Mouse (Mus musculus): Measurements from ENCODE around the gene Miga1. TPM values are rescaled to one million over a fixed set of nuclear protein-coding genes. Genes with fewer than 3 reads are reported as not detected.

The Miga1 gene
- polyA plus RNA-seq, 1 experiment from 2014 or later: 10.9 TPM

- Histone ChIP-seq H3K36me3 (ENCODE audit: control insufficient read depth, insufficient read depth, low read length) (no peaks in the 10 kb centered on the region), H3K9ac (ENCODE audit: low read length) (no peak overlapping the region), H3K27me3 (ENCODE audit: control insufficient read depth, insufficient read depth, low read length) (no peaks in the 10 kb centered on the region), H3K4me3 (replicated peaks; ENCODE audit: low read length) (no peak overlapping the region), H3K27ac (ENCODE audit: low read length) (no peak overlapping the region), H3K4me1 (ENCODE audit: control insufficient read depth, insufficient read depth, low read length) (no peaks in the 10 kb centered on the region), H3K4me2 (ENCODE audit: low read depth, low read length) (no peak overlapping the region), H3K9me3 (replicated peaks; ENCODE audit: control insufficient read depth, low read length) (no peaks in the 10 kb centered on the region)
- ATAC-seq (ENCODE audit: insufficient read depth, low FRiP score): no peak
- WGBS: 74% methylated on average over 1 of the region's 1 CpGs
These were observed 89.7 kb downstream of the Miga1 start for GRCm38 (mm10) chr3:152250487-152250886.

DNA sequence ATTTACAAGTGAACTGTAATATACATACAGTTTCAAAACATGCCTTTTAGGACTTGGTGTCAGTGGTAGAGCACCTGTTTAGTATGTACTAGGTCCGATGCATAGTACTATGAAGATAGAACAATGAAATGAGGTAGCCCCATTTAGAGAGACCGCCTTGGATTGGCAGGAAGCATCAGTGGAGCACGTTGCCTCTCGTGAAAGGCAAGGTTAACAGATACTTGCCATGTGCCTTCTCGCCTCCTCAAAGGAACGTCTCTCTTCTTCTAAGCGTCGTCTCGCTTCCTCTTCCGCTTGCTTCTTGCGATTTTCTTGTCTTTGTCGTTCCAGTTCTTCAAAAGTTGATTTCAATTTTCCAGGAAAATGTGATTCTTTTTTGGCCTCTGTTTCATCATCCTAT, 92.5 kb downstream of the Miga1 start:
- no peak overlapping the region for H3K9ac ChIP-seq (ENCODE audit: low read length)
- 88% methylated on average over 12 of the region's 12 CpGs for WGBS
- H3K4me2 ChIP-seq (ENCODE audit: low read depth, low read length): no peak overlapping the region
- H3K4me1 ChIP-seq (ENCODE audit: control insufficient read depth, insufficient read depth, low read length): no peaks in the 10 kb centered on the region
- H3K9me3 ChIP-seq (replicated peaks; ENCODE audit: control insufficient read depth, low read length): no peaks in the 10 kb centered on the region
- H3K27ac ChIP-seq (ENCODE audit: low read length): no peak overlapping the region
- H3K36me3 ChIP-seq (ENCODE audit: control insufficient read depth, insufficient read depth, low read length): no peaks in the 10 kb centered on the region
- ATAC-seq (ENCODE audit: insufficient read depth, low FRiP score): no peak
- no peak overlapping the region for H3K4me3 ChIP-seq (replicated peaks; ENCODE audit: low read length)
- H3K27me3 ChIP-seq (ENCODE audit: control insufficient read depth, insufficient read depth, low read length): no peaks in the 10 kb centered on the region

GRCm38 (mm10) chr3:152245273-152245910, 94.8 kb downstream of the Miga1 start:
- Histone ChIP-seq H3K4me3 (replicated peaks; ENCODE audit: low read length) (no peak overlapping the region), H3K36me3 (ENCODE audit: control insufficient read depth, insufficient read depth, low read length) (no peaks in the 10 kb centered on the region), H3K27ac (ENCODE audit: low read length) (no peak overlapping the region), H3K27me3 (ENCODE audit: control insufficient read depth, insufficient read depth, low read length) (no peaks in the 10 kb centered on the region), H3K4me2 (ENCODE audit: low read depth, low read length) (no peak overlapping the region), H3K9ac (ENCODE audit: low read length) (no peak overlapping the region), H3K4me1 (ENCODE audit: control insufficient read depth, insufficient read depth, low read length) (no peaks in the 10 kb centered on the region), H3K9me3 (replicated peaks; ENCODE audit: control insufficient read depth, low read length) (no peaks in the 10 kb centered on the region)
- WGBS: 83% methylated on average over 5 of the region's 5 CpGs
- no peak for ATAC-seq (ENCODE audit: insufficient read depth, low FRiP score)

DNA sequence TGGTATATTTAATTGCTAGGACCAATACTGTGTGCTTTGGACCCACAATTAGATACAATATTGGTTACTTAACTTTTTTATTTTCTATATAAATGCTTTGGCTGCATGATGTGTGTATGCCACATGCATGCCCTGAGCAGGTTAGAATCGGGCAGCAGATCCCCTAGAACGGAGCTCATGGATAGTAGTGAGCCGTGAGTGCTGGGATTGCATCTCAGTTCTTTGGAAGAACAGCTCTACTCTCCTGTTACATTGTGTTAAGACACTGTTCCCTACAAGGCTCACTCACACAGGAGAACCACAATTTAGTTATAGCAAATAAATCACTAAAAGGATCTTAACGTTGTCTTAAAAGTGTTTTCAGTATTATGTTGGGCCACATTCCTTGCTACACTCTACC, 96.9 kb downstream of the Miga1 start:
- H3K9ac ChIP-seq (ENCODE audit: low read length): no peak overlapping the region
- peaks cover 5% of the 10 kb centered on the region; the same call in 1 of the 2 replicates for H3K36me3 ChIP-seq (ENCODE audit: control insufficient read depth, insufficient read depth, low read length)
- no peaks in the 10 kb centered on the region for H3K27me3 ChIP-seq (ENCODE audit: control insufficient read depth, insufficient read depth, low read length)
- H3K4me2 ChIP-seq (ENCODE audit: low read depth, low read length): no peak overlapping the region
- no peak overlapping the region for H3K4me3 ChIP-seq (replicated peaks; ENCODE audit: low read length)
- 75% methylated on average over 4 of the region's 4 CpGs for WGBS
- ATAC-seq (ENCODE audit: insufficient read depth, low FRiP score): no peak
- H3K9me3 ChIP-seq (replicated peaks; ENCODE audit: control insufficient read depth, low read length): no peaks in the 10 kb centered on the region
- H3K27ac ChIP-seq (ENCODE audit: low read length): no peak overlapping the region
- no peaks in the 10 kb centered on the region for H3K4me1 ChIP-seq (ENCODE audit: control insufficient read depth, insufficient read depth, low read length)

- 63% methylated on average over 3 of the region's 3 CpGs for WGBS
These were observed 99.1 kb downstream of the Miga1 start for GRCm38 (mm10) chr3:152241098-152241497.

DNA sequence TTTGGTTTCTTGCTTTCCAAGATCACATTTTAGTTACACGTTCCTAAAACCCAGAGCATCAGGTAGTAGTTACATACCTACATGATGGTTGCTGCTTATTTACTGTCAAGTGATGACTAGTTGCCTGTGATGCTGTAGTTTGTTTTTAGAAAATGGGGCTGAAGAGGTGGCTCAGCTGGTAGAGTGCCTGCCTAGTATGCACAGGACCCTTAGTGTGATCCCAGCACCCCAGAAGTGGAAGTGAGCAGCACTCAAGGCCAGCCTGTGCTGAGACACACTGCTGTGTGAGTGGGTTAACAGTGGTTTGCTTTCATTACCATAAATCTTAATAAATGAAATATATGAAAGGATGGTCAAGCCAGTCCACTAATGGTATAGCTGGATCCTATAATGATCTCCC, 100.6 kb downstream of the Miga1 start:
- H3K27ac ChIP-seq (ENCODE audit: low read length): no peak overlapping the region
- no peaks in the 10 kb centered on the region for H3K27me3 ChIP-seq (ENCODE audit: control insufficient read depth, insufficient read depth, low read length)
- ATAC-seq (ENCODE audit: insufficient read depth, low FRiP score): no peak
- H3K4me1 ChIP-seq (ENCODE audit: control insufficient read depth, insufficient read depth, low read length): no peaks in the 10 kb centered on the region
- H3K4me2 ChIP-seq (ENCODE audit: low read depth, low read length): no peak overlapping the region
- H3K9me3 ChIP-seq (replicated peaks; ENCODE audit: control insufficient read depth, low read length): no peaks in the 10 kb centered on the region
- WGBS: 98% methylated on average over 1 of the region's 1 CpGs
- no peak overlapping the region for H3K4me3 ChIP-seq (replicated peaks; ENCODE audit: low read length)
- peaks cover 5% of the 10 kb centered on the region for H3K36me3 ChIP-seq (ENCODE audit: control insufficient read depth, insufficient read depth, low read length)
- H3K9ac ChIP-seq (ENCODE audit: low read length): no peak overlapping the region

More at GRCm38 (mm10) chr3:152241098-152241497, 99.1 kb downstream of the Miga1 start:
- Histone ChIP-seq H3K9me3 (replicated peaks; ENCODE audit: control insufficient read depth, low read length) (no peaks in the 10 kb centered on the region), H3K4me1 (ENCODE audit: control insufficient read depth, insufficient read depth, low read length) (no peaks in the 10 kb centered on the region), H3K27me3 (ENCODE audit: control insufficient read depth, insufficient read depth, low read length) (no peaks in the 10 kb centered on the region), H3K27ac (ENCODE audit: low read length) (no peak overlapping the region), H3K4me2 (ENCODE audit: low read depth, low read length) (no peak overlapping the region), H3K36me3 (ENCODE audit: control insufficient read depth, insufficient read depth, low read length) (peaks cover 5% of the 10 kb centered on the region; the same call in 1 of the 2 replicates), H3K9ac (ENCODE audit: low read length) (no peak overlapping the region), H3K4me3 (replicated peaks; ENCODE audit: low read length) (no peak overlapping the region)
- ATAC-seq (ENCODE audit: insufficient read depth, low FRiP score): no peak

DNA sequence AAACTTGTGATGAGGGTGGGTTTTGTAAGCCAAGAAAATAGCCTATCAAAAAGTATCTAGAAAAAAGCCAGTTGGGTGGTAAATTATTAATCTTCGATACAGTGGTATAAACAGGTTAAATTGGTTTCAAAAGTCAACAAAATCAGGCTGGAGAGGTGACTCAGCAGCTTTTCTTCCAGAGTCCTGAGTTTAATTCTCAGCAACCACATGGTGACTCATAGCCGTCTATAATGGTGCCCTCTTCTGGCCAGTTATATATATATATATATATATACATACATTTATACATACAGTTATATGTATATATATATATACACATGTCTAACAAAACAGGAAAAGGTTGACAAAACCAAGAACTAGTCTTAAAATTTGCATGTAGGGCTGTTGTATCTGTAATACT, 101.4 kb downstream of the Miga1 start:
- Histone ChIP-seq H3K4me1 (ENCODE audit: control insufficient read depth, insufficient read depth, low read length) (no peaks in the 10 kb centered on the region), H3K9ac (ENCODE audit: low read length) (no peak overlapping the region), H3K36me3 (ENCODE audit: control insufficient read depth, insufficient read depth, low read length) (peaks cover 7% of the 10 kb centered on the region), H3K4me2 (ENCODE audit: low read depth, low read length) (no peak overlapping the region), H3K27me3 (ENCODE audit: control insufficient read depth, insufficient read depth, low read length) (no peaks in the 10 kb centered on the region), H3K9me3 (replicated peaks; ENCODE audit: control insufficient read depth, low read length) (no peaks in the 10 kb centered on the region), H3K4me3 (replicated peaks; ENCODE audit: low read length) (no peak overlapping the region), H3K27ac (ENCODE audit: low read length) (no peak overlapping the region)
- peak; percentile 77 for ATAC-seq (ENCODE audit: insufficient read depth, low FRiP score)
- WGBS: 42% methylated on average over 2 of the region's 2 CpGs

- Histone ChIP-seq H3K27ac (ENCODE audit: low read length) (no peak overlapping the region), H3K9me3 (replicated peaks; ENCODE audit: control insufficient read depth, low read length) (no peaks in the 10 kb centered on the region), H3K4me3 (replicated peaks; ENCODE audit: low read length) (no peak overlapping the region), H3K36me3 (ENCODE audit: control insufficient read depth, insufficient read depth, low read length) (peaks cover 10% of the 10 kb centered on the region), H3K4me2 (ENCODE audit: low read depth, low read length) (no peak overlapping the region), H3K9ac (ENCODE audit: low read length) (no peak overlapping the region), H3K4me1 (ENCODE audit: control insufficient read depth, insufficient read depth, low read length) (no peaks in the 10 kb centered on the region), H3K27me3 (ENCODE audit: control insufficient read depth, insufficient read depth, low read length) (no peaks in the 10 kb centered on the region)
- ATAC-seq (ENCODE audit: insufficient read depth, low FRiP score): no peak
- 91% methylated on average over 1 of the region's 1 CpGs for WGBS
These were observed 104.4 kb downstream of the Miga1 start for GRCm38 (mm10) chr3:152235805-152236204.

GRCm38 (mm10) chr3:152235238-152235637, 105.0 kb downstream of the Miga1 start:
- peaks cover 10% of the 10 kb centered on the region for H3K36me3 ChIP-seq (ENCODE audit: control insufficient read depth, insufficient read depth, low read length)
- no peak overlapping the region for H3K27ac ChIP-seq (ENCODE audit: low read length)
- H3K9me3 ChIP-seq (replicated peaks; ENCODE audit: control insufficient read depth, low read length): no peaks in the 10 kb centered on the region
- 98% methylated on average over 1 of the region's 1 CpGs for WGBS
- no peaks in the 10 kb centered on the region for H3K4me1 ChIP-seq (ENCODE audit: control insufficient read depth, insufficient read depth, low read length)
- no peak overlapping the region for H3K4me2 ChIP-seq (ENCODE audit: low read depth, low read length)
- H3K4me3 ChIP-seq (replicated peaks; ENCODE audit: low read length): no peak overlapping the region
- H3K9ac ChIP-seq (ENCODE audit: low read length): no peak overlapping the region
- no peak for ATAC-seq (ENCODE audit: insufficient read depth, low FRiP score)
- no peaks in the 10 kb centered on the region for H3K27me3 ChIP-seq (ENCODE audit: control insufficient read depth, insufficient read depth, low read length)

Measured in stomach, embryonic 16.5 days (tissue).